Mouse (Mus musculus) left cerebral cortex, postnatal 4 days (tissue): Measurements from ENCODE around the gene Aimp2. TPM values are rescaled to one million over a fixed set of nuclear protein-coding genes. Genes with fewer than 3 reads are reported as not detected.

Experiments
- DNase-seq: peaks from one replicate; pipeline ENCODE4 v3.0.0-alpha.2; 2022
- intact Hi-C: fragments of 180-260 bp; cut with DNase I; formaldehyde crosslinking; loops from one replicate; pipeline ENCODE4 v1.15.1; 2025
- total RNA-seq, 2 experiments: library from RNA; stranded (reverse); gene quantifications; 2 replicates each; pipeline ENCODE4 v1.2.3; 2021

The Aimp2 gene
- total RNA-seq, 2 experiments from 2014 or later, result 58.1 to 59.7 TPM

GRCm38 (mm10) chr5:143906429-143906828 is 3.2 kb downstream of the Aimp2 start:
- no peak for DNase-seq
- intact Hi-C loops, result no loop called here

- intact Hi-C loops, result no loop called here
- DNase-seq, result no peak
Measured at GRCm38 (mm10) chr5:143903813-143904212, 5.8 kb downstream of the Aimp2 start.

- intact Hi-C loops, result no loop called here
- peak; percentile 47 for DNase-seq
Measured at GRCm38 (mm10) chr5:143902111-143902510, 7.5 kb downstream of the Aimp2 start.

- intact Hi-C loops, result no loop called here
- DNase-seq, result no peak
Measured at GRCm38 (mm10) chr5:143897635-143898330, 11.9 kb downstream of the Aimp2 start, which contains the start of gene Ankrd61. Gene Ankrd61, minus strand, starts transcription at chr5:143897685.

GRCm38 (mm10) chr5:143893396-143893795 is 16.3 kb downstream of the Aimp2 start:
- intact Hi-C loops, result no loop called here
- DNase-seq, result no peak

- intact Hi-C loops, result no loop called here
Measured at GRCm38 (mm10) chr5:143892255-143892886, 17.3 kb downstream of the Aimp2 start.

GRCm38 (mm10) chr5:143890741-143891140 is 18.9 kb downstream of the Aimp2 start:
- DNase-seq, result no peak
- intact Hi-C loops, result no loop called here

More at GRCm38 (mm10) chr5:143892255-143892886, 17.3 kb downstream of the Aimp2 start:
- no peak for DNase-seq

- DNase-seq, result no peak
- intact Hi-C loops, result no loop called here
Measured at GRCm38 (mm10) chr5:143885274-143885673, 24.4 kb downstream of the Aimp2 start.

- DNase-seq, result no peak
- intact Hi-C loops, result no loop called here
Measured at GRCm38 (mm10) chr5:143874571-143874970, 35.1 kb downstream of the Aimp2 start.

GRCm38 (mm10) chr5:143871547-143872169 is 38.0 kb downstream of the Aimp2 start:
- no peak for DNase-seq
- intact Hi-C loops, result no loop called here

Other genes with a start within 250 kb of the Aimp2 start
- gene Usp42, start 177.6 kb downstream of the Aimp2 start, total RNA-seq, result 10 to 100 TPM; 40.9 to 43.9 TPM
- 10 to 100 TPM; 41.1 to 42.9 TPM for gene Eif2ak1, start 92.1 kb downstream of the Aimp2 start, total RNA-seq
- under 1 TPM; 0.20 to 0.22 TPM for gene Ankrd61, start 12.2 kb downstream of the Aimp2 start, total RNA-seq
- gene Pms2, start 117 bp upstream of the Aimp2 start, total RNA-seq, result 10 to 100 TPM; 17.2 to 23.2 TPM
- gene Gm42421, start 18.3 kb upstream of the Aimp2 start, total RNA-seq, result 1 to 10 TPM; 1.9 to 2.1 TPM
- gene Rsph10b, start 23.2 kb upstream of the Aimp2 start, total RNA-seq, result 1 to 10 TPM; 4.7 to 6.0 TPM
- gene Ccz1, start 105.0 kb upstream of the Aimp2 start, total RNA-seq, result 10 to 100 TPM; 60.2 to 67.6 TPM
- under 1 TPM in 1 of 2 experiments, not detected in 1; 0.93 TPM for gene Ocm, start 116.8 kb upstream of the Aimp2 start, total RNA-seq
- 10 to 100 TPM; 87.1 to 89.8 TPM for gene Lmtk2, start 190.6 kb upstream of the Aimp2 start, total RNA-seq